Mouse (Mus musculus) stomach, postnatal 0 days (tissue): ENCODE measurements around the gene Capn5. TPM values are rescaled to one million over a fixed set of nuclear protein-coding genes. Genes with fewer than 3 reads are reported as not detected.

Source experiments
- ATAC-seq: fragments of 200-750 bp; cut with Nextera tagmentation; 2 replicates; pipeline ENCODE4 v1.8.0; 2017; ENCODE audit not compliant: low FRiP score, low TSS enrichment
- DNase-seq: peaks from one replicate; pipeline ENCODE4 v3.0.0-alpha.2; 2016; ENCODE audit warnings: low spot score
- H3K27ac ChIP-seq: fragments of 300-500 bp; sonication (generic); replicated peaks from 2 replicates; pipeline ENCODE4 v1.5.1; 2014; ENCODE audit warnings: mild to moderate bottlenecking, control low read depth
- H3K27me3 ChIP-seq: fragments of 300-500 bp; sonication (generic); 2 replicates; pipeline ENCODE4 v1.6.1; 2014; ENCODE audit warnings: low read length; ENCODE audit not compliant: control insufficient read depth, insufficient read depth
- H3K36me3 ChIP-seq: fragments of 300-500 bp; sonication (generic); 2 replicates; pipeline ENCODE4 v1.6.1; 2014; ENCODE audit warnings: low read length, mixed read lengths; ENCODE audit not compliant: control insufficient read depth, insufficient read depth
- H3K4me1 ChIP-seq: fragments of 300-500 bp; sonication (generic); replicated peaks from 2 replicates; pipeline ENCODE4 v1.6.1; 2014; ENCODE audit warnings: antibody characterized with exemption; ENCODE audit not compliant: control insufficient read depth, insufficient read depth
- H3K4me2 ChIP-seq: fragments of 300-500 bp; sonication (generic); replicated peaks from 2 replicates; pipeline ENCODE4 v1.6.1; 2014; ENCODE audit warnings: low read depth, mild to moderate bottlenecking, control low read depth, moderate library complexity
- H3K4me3 ChIP-seq: fragments of 300-500 bp; sonication (generic); 2 replicates; pipeline ENCODE4 v1.5.1; 2014; ENCODE audit warnings: low read depth, low read length, control low read depth
- H3K9ac ChIP-seq: fragments of 300-500 bp; sonication (generic); 2 replicates; pipeline ENCODE4 v1.6.1; 2014; ENCODE audit warnings: mild to moderate bottlenecking, low read length, control low read depth, mixed read lengths
- H3K9me3 ChIP-seq: fragments of 300-500 bp; sonication (generic); 2 replicates; pipeline ENCODE4 v1.6.1; 2016; ENCODE audit warnings: low read length; ENCODE audit not compliant: control insufficient read depth
- CTCF ChIP-seq: IDR thresholded peaks from 2 replicates; pipeline ENCODE4 v1.5.1; 2016; ENCODE audit warnings: antibody characterized with exemption, low read depth, mild to moderate bottlenecking, moderate library complexity
- EP300 ChIP-seq: optimal IDR thresholded peaks from 2 replicates; pipeline ENCODE3; 2016; ENCODE audit warnings: antibody characterized with exemption
- WGBS: fragments of 180-500 bp; shearing (Covaris S2); extraction: QIAGEN DNeasy Blood & Tissue Kit; methylation state at CpG from one replicate; pipeline ENCODE4 v1.1.7; 2014; 5-methylcytosine and 5-hydroxymethylcytosine counted together
- polyA plus RNA-seq: library from polyadenylated mRNA; unstranded; fragments of >200 nt; fragmentation: Nextera tagmentation; extraction: Ambion mirVana; gene quantifications from 2 replicates; pipeline ENCODE4 v1.2.1, GENCODE M21; 2015

The Capn5 gene
- polyA plus RNA-seq, 1 experiment from 2014 or later = 13.2 TPM

GRCm38 (mm10) chr7:98071620-98072019, 106.5 kb downstream of the Capn5 start:
- TF ChIP-seq EP300 = no peak
- TF ChIP-seq CTCF = peak; percentile 99
- Histone ChIP-seq H3K27me3 (no peaks in the 10 kb centered on the region), H3K27ac (no peak overlapping the region), H3K4me2 (no peak overlapping the region), H3K9me3 (no peaks in the 10 kb centered on the region), H3K9ac (no peak overlapping the region), H3K36me3 (no peaks in the 10 kb centered on the region), H3K4me1 (no peaks in the 10 kb centered on the region), H3K4me3 (no peak overlapping the region)
- WGBS = 35% methylated on average over 5 of the region's 5 CpGs
- DNase-seq (peak; percentile 91), ATAC-seq (peak; percentile 47; the same call in 1 of the 2 replicates)

Other genes with a start within 250 kb of the Capn5 start
- 2.1 and 2.4 TPM in 2 replicates for gene Myo7a, start 58.8 kb downstream of the Capn5 start, polyA plus RNA-seq
- 0.57 and 0.65 TPM in 2 replicates for gene Omp, start 32.8 kb downstream of the Capn5 start, polyA plus RNA-seq
- gene B3gnt6, start 21.2 kb upstream of the Capn5 start, polyA plus RNA-seq = 0.23 and 0.25 TPM in 2 replicates
- 37.7 and 39.3 TPM in 2 replicates for gene Acer3, start 142.9 kb upstream of the Capn5 start, polyA plus RNA-seq
- gene Tsku, start 183.1 kb upstream of the Capn5 start, polyA plus RNA-seq = 29.9 and 34.0 TPM in 2 replicates